26 mouse cellular contexts compared by ENCODE assay signal in the genomic region with DNA sequence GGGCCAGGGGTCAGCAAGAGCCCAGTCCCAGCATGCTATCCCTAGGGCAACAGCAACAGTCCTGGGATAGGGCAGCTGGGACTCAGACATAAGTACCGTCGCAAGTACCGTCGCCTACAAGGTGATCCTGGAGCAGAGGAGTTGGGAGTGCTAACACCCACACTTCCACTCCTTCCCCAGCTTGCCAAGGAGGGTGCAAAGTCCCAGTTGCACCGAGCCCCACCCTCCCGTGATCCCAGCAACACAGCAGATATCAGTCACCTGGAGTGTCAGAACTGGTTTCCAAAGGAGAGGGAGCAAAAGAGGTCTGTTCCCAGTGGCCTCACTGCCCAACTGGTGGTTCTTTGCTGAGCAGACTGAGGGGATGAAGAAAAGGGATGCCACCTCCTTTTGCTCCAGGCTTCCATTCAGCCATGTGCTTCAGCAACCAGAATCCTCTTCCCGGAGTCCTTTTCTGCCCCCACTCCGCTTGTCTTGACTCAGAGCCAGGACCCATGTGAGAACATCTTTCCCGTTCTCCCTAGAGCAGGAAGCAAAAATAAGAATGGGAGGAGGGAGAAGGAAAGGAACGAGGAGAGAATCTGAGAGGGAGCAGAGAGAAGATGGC. TPM values are rescaled to one million over a fixed set of nuclear protein-coding genes. Genes with fewer than 3 reads are reported as not detected.
DNase-seq lines count a peak whose midpoint lies in the region; ATAC-seq and TF ChIP-seq lines count a peak whose summit lies in the region.
"Had no signal": no experiment of that assay in that cellular context is flagged by ENCODE, and none has a peak within 500 bp of the region (broad histone marks: within the 10 kb centered on the region; RNA-seq: fewer than 3 reads in every experiment).

No protein-coding gene starts in this region.

- H3K4me2 ChIP-seq in midbrain, embryonic 11.5 days: no peak overlapping the region
- no peak overlapping the region for H3K4me2 ChIP-seq in midbrain, embryonic 15.5 days
- H3K4me2 ChIP-seq: forebrain, embryonic 13.5 days; kidney, embryonic 15.5 days; liver, embryonic 11.5 days; neural tube, embryonic 15.5 days had no signal

- H3K9ac ChIP-seq in midbrain, embryonic 11.5 days (ENCODE audit: low read length): no peak overlapping the region
- no peak overlapping the region for H3K9ac ChIP-seq in midbrain, embryonic 15.5 days
- H3K9ac ChIP-seq: forebrain, embryonic 13.5 days; kidney, embryonic 15.5 days; neural tube, embryonic 15.5 days had no signal

- no peak for TF ChIP-seq POLR2A in olfactory bulb, adult 2 months (IDR thresholded peaks at IDR 0.05; ENCODE audit: insufficient read depth, low read depth, low read length)

- 74% methylated on average over 10 of the region's 10 CpGs for WGBS in midbrain, embryonic 11.5 days
- WGBS in midbrain, embryonic 15.5 days: 72% methylated on average over 10 of the region's 10 CpGs
- 26% methylated on average over 10 of the region's 10 CpGs for WGBS in large intestine, adult 2 months
- 33% methylated on average over 10 of the region's 10 CpGs for WGBS in olfactory bulb, adult 2 months

- TF ChIP-seq CTCF in olfactory bulb, adult 2 months (IDR thresholded peaks at IDR 0.05; ENCODE audit: insufficient read depth, low read depth, low read length): no peak

- peaks cover 34% of the 10 kb centered on the region for H3K27me3 ChIP-seq in midbrain, embryonic 11.5 days (ENCODE audit: control insufficient read depth, insufficient read depth, low read length)
- H3K27me3 ChIP-seq in midbrain, embryonic 15.5 days (replicated peaks): peaks cover 71% of the 10 kb centered on the region

- no peak overlapping the region for H3K27ac ChIP-seq in midbrain, embryonic 11.5 days (ENCODE audit: low read depth, low read length)
- no peak overlapping the region for H3K27ac ChIP-seq in midbrain, embryonic 15.5 days
- H3K27ac ChIP-seq in olfactory bulb, adult 2 months (ENCODE audit: insufficient read depth, low read depth, low read length): peak overlapping the region; percentile 57; the same call in 1 of the 2 replicates
- H3K27ac ChIP-seq: forebrain, embryonic 13.5 days; heart, embryonic 10.5 days; kidney, embryonic 15.5 days; neural tube, embryonic 15.5 days had no signal

- no peak for ATAC-seq in midbrain, embryonic 11.5 days (ENCODE audit: low FRiP score)
- ATAC-seq in midbrain, embryonic 15.5 days (replicated peaks): no peak
- ATAC-seq: forebrain, embryonic 13.5 days; midbrain, embryonic 16.5 days had no signal

- peaks cover 5% of the 10 kb centered on the region for H3K4me1 ChIP-seq in midbrain, embryonic 11.5 days (ENCODE audit: control insufficient read depth, insufficient read depth, low read length)
- peaks cover 31% of the 10 kb centered on the region for H3K4me1 ChIP-seq in midbrain, embryonic 15.5 days
- peaks cover 39% of the 10 kb centered on the region for H3K4me1 ChIP-seq in olfactory bulb, adult 2 months (ENCODE audit: control insufficient read depth, insufficient read depth, low read length)

- no peaks in the 10 kb centered on the region for H3K36me3 ChIP-seq in midbrain, embryonic 11.5 days (ENCODE audit: control insufficient read depth, insufficient read depth, low read length)
- no peaks in the 10 kb centered on the region for H3K36me3 ChIP-seq in midbrain, embryonic 15.5 days (replicated peaks)
- H3K36me3 ChIP-seq: heart, embryonic 10.5 days; kidney, embryonic 15.5 days; neural tube, embryonic 15.5 days had no signal

- no peaks in the 10 kb centered on the region for H3K9me3 ChIP-seq in midbrain, embryonic 11.5 days (ENCODE audit: control insufficient read depth, low read length)
- no peaks in the 10 kb centered on the region for H3K9me3 ChIP-seq in midbrain, embryonic 15.5 days
- H3K9me3 ChIP-seq: forebrain, embryonic 13.5 days; heart, embryonic 10.5 days; kidney, embryonic 15.5 days; neural tube, embryonic 15.5 days had no signal

- no peak overlapping the region for H3K4me3 ChIP-seq in midbrain, embryonic 11.5 days (ENCODE audit: low read depth, low read length)
- H3K4me3 ChIP-seq in midbrain, embryonic 15.5 days: no peak overlapping the region
- no peak overlapping the region for H3K4me3 ChIP-seq in olfactory bulb, adult 2 months (ENCODE audit: insufficient read depth, low read depth, low read length)
- H3K4me3 ChIP-seq: erythroblast, embryonic 14.5 days; forebrain, embryonic 13.5 days; heart, embryonic 10.5 days; kidney, embryonic 15.5 days; neural tube, embryonic 15.5 days had no signal

- peak; percentile 77 for DNase-seq in midbrain, embryonic 11.5 days (ENCODE audit: low spot score, missing footprints)
- peak; percentile 21 for DNase-seq in large intestine, adult 2 months (ENCODE audit: low read depth, low spot score)
- peak; percentile 83 for DNase-seq in telencephalon, adult 2 months (ENCODE audit: low read depth, low spot score)
- DNase-seq in cerebellum, postnatal 14 days: no peak
- DNase-seq in thymus, postnatal 4 days: no peak
- no peak for DNase-seq in kidney, postnatal 10 days
- DNase-seq: adrenal gland, postnatal 25 days; B cell, adult 2 months; cerebellum, adult 8-10 months; heart, postnatal 10 days; layer of hippocampus, adult 9-11 months; lung, adult 18-20 months; lung, postnatal 14 days had no signal

RNA-seq across cellular contexts. Expression of gene Rprml, which starts 4.1 kb away (rescaled TPM):
- not detected in 2 replicates for polyA plus RNA-seq in midbrain, embryonic 11.5 days (2014; fragmentation: Nextera tagmentation; extraction: Ambion mirVana)
- polyA plus RNA-seq in midbrain, embryonic 15.5 days (2015; fragmentation: Nextera tagmentation; extraction: Ambion mirVana): 1.1 TPM in 2 replicates
- polyA plus RNA-seq in large intestine, adult 2 months (2012; rRNA removed): 1.2 and 1.5 TPM in 2 replicates
- not detected in 2 replicates for polyA plus RNA-seq in olfactory bulb, adult 2 months (2012; ENCODE audit: insufficient read depth, insufficient read length, low replicate concordance, missing spikeins)
- polyA plus RNA-seq: erythroblast, embryonic 14.5 days; hindbrain, embryonic 11.5 days; kidney, embryonic 15.5 days; limb, embryonic 11.5 days; liver, embryonic 11.5 days; stomach, embryonic 16.5 days had no signal

RNA-seq across cellular contexts. Expression of gene Lyzl6, which starts 14.8 kb away (rescaled TPM):
- polyA plus RNA-seq in midbrain, embryonic 11.5 days (2014; fragmentation: Nextera tagmentation; extraction: Ambion mirVana): not detected in 2 replicates
- not detected in 2 replicates for polyA plus RNA-seq in midbrain, embryonic 15.5 days (2015; fragmentation: Nextera tagmentation; extraction: Ambion mirVana)
- not detected in 2 replicates for polyA plus RNA-seq in large intestine, adult 2 months (2012; rRNA removed)
- polyA plus RNA-seq in olfactory bulb, adult 2 months (2012; ENCODE audit: insufficient read depth, insufficient read length, low replicate concordance, missing spikeins): not detected in 2 replicates
- polyA plus RNA-seq: embryonic facial prominence, embryonic 11.5 days; erythroblast, embryonic 14.5 days; forebrain, embryonic 13.5 days; heart, embryonic 10.5 days; hindbrain, embryonic 11.5 days; kidney, embryonic 15.5 days; limb, embryonic 11.5 days; liver, embryonic 11.5 days; midbrain, embryonic 16.5 days; neural tube, embryonic 15.5 days; stomach, embryonic 16.5 days had no signal

RNA-seq across cellular contexts. Expression of gene Gm884, which starts 32.5 kb away (rescaled TPM):
- not detected in 2 replicates for polyA plus RNA-seq in midbrain, embryonic 11.5 days (2014; fragmentation: Nextera tagmentation; extraction: Ambion mirVana)
- not detected in 2 replicates for polyA plus RNA-seq in midbrain, embryonic 15.5 days (2015; fragmentation: Nextera tagmentation; extraction: Ambion mirVana)
- not detected in 2 replicates for polyA plus RNA-seq in large intestine, adult 2 months (2012; rRNA removed)
- not detected in 2 replicates for polyA plus RNA-seq in olfactory bulb, adult 2 months (2012; ENCODE audit: insufficient read depth, insufficient read length, low replicate concordance, missing spikeins)
- polyA plus RNA-seq: embryonic facial prominence, embryonic 11.5 days; erythroblast, embryonic 14.5 days; forebrain, embryonic 13.5 days; heart, embryonic 10.5 days; hindbrain, embryonic 11.5 days; kidney, embryonic 15.5 days; limb, embryonic 11.5 days; liver, embryonic 11.5 days; midbrain, embryonic 16.5 days; neural tube, embryonic 15.5 days; stomach, embryonic 16.5 days had no signal

RNA-seq across cellular contexts. Expression of gene Gosr2, which starts 44.2 kb away (rescaled TPM):
- 87.8 and 90.9 TPM in 2 replicates for polyA plus RNA-seq in midbrain, embryonic 11.5 days (2014; fragmentation: Nextera tagmentation; extraction: Ambion mirVana)
- 90.3 and 92.5 TPM in 2 replicates for polyA plus RNA-seq in midbrain, embryonic 15.5 days (2015; fragmentation: Nextera tagmentation; extraction: Ambion mirVana)
- 65.0 and 102 TPM in 2 replicates for polyA plus RNA-seq in large intestine, adult 2 months (2012; rRNA removed)
- not detected in 2 replicates for polyA plus RNA-seq in olfactory bulb, adult 2 months (2012; ENCODE audit: insufficient read depth, insufficient read length, low replicate concordance, missing spikeins)

Comparison
In these comparisons a context has a peak if more than half of its experiments do, and no peak if none do; other contexts are left out.
1. DNase-seq: peak in midbrain, embryonic 11.5 days (single experiment), large intestine, adult 2 months (single experiment) and telencephalon, adult 2 months (single experiment); none in cerebellum, postnatal 14 days (0 of 2), thymus, postnatal 4 days (single experiment) and kidney, postnatal 10 days (single experiment).